Mouse (Mus musculus): ENCODE results near the gene Relt.

Relt gene

DNA sequence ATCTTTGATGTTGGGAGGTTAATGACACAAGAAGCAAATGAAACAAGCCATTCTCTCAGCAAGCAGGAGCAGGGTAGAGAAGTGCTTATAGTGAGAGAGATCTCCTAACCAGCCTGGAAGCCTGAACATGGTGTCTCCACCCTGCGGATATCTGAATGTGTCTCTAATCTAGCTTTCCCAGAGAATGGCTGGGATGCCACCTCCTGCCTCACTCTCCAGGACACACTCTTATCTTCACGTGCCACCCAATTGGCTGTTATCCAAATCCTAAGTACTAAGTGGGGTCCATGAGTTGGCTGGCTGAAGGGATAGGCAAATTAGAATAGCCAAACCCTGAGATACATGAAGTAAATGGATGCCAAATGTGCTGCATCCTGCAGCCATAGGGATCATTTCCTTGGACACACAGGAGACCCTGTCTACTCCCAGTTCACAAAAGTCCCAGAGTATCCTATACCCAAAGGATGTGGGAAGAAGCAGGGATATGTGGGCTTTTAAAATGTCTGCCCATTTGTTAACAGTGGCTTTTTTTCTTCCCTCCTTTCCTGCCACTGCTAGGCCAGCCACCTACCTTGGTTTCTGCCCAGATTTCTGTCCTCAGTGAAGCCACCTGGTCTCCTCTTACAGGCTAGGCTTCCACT, 18.7 kb downstream of the Relt start:
- DNase-seq, result no peak

DNA sequence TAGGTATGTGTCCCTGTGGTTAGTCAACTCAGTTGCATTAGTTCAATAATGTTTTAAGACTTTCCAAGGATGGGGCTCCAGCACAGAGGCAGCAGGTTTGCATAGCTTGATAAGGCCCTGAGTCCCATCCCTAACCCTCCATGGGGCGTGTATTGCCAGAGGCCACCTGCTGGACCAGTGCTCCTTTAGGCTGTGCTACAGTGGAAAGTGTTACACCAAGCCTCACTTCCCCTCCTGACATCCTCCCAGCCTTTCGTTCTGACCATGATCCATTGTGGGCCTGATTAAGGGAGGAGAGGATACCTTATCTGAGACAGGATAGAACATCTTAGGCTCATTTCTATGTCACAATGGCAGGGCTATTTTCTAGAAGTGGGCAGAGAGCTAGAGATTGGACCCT, 19.4 kb downstream of the Relt start:
- no peak for DNase-seq

DNA sequence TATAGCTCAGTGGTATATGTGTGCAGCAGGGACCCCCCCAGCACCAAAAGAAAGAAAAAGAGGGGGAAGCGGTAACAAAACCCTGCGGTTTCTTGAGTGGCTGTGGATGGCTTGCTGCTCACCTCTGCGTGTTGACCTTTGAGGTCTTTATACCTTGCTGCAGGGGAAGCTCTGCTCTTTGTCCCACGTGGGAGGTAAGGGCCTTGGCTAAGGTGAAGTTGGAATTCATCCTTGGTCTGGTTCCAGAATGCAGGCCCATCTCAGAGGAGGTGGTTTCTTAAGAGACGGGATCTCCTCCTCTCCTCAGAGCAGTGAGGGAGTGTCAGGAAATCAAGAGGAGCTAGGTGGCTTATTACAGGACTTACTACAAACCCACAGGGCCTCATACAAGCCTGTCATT, 21.1 kb downstream of the Relt start:
- DNase-seq, result peak; percentile 49

DNA sequence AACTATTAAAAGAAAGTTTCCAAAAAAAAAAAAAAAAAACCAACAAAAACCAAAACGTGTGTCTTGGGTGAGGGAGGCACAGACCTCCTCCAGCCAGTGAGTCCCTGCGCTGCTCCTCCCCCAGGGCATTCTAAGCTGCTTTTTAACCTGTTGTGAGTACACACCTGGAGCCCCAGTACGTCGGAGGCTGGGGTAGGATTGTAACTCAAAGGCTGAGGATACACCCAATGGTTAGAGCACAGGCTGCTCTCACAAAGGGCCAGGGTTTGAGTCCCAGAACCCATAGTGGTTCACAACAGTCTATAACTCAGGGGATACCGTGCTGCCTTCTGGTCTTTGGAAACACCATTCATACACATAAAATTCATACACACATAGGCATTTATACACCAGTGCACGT, 21.6 kb downstream of the Relt start:
- DNase-seq, result no peak

DNA sequence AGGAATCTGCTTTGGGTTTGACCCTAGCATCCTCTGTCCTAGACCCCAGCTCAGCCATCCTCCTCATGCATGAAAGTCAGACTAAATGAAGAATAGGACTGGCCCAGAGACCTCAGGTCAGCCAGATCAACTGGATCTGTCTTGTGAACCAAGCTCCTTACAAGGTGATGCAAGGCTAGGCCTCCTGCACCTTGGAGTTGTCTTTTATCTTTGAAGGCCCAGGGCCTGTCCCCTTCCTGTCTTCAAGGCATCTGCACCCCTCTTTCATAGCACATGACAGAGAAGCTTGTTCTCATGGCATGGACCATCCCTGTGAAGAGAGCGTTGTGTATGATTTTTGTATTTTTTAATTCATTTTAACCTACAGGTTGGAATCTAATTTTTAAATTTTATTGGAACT, 22.3 kb downstream of the Relt start:
- DNase-seq, result no peak

DNA sequence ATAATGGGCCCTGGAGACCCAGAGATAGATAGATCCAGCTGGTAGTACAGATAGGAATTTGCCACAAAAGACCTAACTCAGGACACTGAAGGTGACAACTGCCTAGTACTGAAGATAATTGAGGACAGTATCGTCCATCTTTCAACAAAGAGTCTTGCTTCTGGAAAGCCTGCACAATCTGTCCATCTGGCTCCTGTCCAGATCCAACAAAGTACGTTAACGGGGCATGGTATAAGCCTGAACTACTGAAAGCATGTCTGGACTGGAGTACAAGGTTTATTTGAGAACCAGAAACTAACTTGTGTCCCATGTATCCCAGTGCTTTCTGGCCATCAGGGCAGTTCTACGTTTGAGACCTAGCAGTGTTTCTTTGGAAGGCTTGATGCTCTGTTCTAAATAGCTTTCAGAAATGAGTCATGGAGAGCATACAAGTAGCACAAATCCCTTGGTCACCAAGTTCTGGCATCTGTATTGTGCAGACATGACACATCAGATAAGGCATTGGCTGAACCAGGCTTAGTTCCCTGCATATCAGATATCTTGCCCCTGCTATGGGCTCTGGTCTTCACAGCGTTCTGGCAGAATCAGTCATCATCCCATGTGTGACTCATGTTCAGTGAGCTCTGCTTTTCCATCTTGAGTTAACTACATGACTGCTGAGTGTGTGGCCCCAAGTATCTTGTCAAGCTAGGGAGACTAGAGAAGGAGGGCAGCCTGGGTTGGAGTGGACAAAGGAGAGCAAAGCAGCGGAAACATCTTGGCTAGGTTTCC, 23.4 kb downstream of the Relt start:
- no peak for DNase-seq

DNA sequence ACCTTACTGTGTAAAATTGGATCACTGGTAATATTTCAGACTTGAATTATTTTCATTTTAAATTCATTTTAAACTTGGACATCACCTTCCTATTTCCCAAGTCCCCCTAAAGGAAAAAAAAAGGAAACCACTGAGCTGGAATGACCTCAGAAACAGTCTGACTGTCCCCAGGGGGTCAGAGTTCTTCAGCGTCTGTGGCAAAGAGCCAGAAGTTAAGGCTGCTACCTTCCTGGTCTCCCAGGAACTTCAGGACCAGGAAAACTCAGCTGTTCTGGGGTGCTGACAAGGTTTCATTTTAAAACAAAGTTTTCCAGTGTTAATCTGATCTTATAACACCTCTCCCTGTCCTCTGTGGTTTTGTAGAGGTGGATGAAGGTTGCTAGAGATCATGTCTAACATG, 25.5 kb downstream of the Relt start:
- DNase-seq, result peak; percentile 61

DNA sequence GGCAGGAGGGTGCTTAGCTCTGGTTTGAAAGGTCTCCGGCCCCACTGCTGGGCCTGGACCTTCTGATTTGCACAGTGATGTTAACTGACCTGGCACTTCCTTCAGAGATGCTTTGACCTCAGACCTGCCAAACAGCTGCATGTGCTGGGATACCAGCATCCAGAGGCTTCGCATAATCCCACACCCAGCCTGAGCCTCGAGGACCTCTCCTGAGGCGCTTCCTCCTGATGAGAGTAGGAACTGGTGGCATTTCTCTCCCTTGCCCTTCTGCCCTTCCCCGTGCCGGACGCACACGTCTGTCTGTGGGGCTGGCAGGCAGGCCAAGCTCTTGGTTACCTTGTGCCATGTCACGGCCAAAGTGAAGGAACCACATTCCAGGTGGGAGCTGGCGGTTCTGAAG, 26.6 kb downstream of the Relt start:
- no peak for DNase-seq

DNA sequence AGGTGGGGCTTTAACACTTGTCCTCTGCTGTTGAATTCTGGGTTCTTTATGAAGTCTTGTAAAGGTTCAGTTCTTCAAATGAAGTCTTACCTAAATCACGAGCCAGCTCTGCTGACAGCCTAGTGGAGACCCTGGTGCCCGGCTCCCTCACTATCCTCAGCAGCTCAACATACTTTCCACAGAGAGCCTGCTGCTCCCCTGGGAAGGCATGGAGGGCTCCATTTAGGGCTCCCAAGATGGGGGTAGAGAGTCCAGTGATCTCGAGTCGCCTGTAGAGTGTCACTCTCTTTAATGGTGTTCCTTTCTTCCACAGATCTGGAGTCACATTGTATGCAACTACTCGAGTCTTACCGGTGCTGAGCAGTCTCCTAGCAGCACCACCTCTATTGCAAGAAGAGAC, 27.5 kb downstream of the Relt start:
- no peak for DNase-seq

DNA sequence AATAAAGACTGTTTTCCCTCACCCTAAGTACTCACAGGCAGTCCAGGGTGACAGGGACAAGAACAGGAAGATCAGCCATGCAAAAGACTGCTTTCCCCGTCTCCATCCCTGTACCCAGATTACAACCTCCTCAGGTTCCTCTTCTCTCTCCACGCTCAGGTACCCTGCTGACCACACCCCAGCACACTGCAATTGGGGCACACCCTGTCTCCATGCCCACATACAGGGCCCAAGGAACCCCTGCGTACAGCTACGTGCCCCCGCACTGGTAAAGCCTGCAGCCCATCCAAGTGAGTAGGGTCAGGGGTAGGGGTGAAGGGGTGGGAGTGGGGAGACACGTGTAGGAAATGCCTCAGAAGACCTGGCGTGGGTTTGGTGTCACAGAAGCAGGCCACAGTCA, 28.1 kb downstream of the Relt start:
- no peak for DNase-seq

DNA sequence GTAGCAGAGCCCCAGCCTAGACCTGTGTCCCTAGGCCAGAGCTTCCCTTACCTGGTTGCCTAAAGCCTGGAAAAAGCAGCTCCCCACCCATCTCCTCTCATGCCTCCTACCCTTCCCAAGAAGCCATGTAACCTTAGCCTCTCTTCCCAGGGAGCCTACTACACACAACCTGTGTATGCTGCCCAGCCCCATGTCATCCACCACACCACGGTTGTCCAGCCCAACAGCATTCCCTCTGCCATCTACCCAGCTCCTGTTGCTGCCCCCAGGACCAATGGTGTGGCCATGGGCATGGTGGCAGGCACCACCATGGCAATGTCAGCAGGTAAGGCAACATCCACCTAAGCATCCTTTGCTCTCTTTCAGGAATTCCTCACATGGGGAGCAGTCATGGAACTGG, 29.4 kb downstream of the Relt start:
- no peak for DNase-seq

DNA sequence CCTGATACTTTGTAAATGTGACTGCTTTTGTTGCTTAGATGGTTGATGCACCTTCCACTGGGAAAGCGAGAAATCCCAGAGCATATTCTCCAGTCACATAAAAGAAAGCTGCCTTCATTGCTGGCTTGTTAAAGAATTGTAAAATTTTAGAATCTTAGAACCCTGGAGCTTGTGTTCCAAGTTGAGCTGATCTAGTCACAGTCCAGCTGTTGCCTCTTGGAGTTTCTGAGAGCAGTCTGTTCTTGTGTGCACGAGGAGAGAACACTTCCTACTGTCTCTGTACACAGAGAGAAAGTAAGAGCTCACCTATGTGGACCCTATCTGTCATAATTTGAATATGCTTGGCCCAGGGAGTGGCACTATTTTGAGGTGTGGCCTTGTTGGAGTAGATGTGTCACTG, 34.7 kb downstream of the Relt start:
- no peak for DNase-seq

DNA sequence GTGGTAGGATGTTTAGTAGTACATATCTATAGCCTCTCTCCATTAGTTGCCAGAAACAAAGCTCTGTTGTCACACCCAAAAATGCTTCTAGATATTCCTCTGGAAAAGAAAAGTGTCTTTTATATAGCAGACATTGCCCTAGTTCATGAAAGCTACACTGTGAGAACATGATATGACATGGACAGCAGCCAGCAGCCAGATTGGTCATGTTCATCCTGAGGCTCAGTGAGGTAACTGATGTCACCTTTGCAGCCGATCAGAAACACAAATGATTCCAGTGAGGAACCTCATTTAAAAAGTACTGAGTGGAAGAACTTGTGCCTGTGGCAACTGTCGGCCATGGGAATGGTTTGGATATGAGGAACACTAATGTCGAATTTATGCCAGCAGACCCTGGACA, 38.6 kb downstream of the Relt start:
- DNase-seq, result no peak

DNA sequence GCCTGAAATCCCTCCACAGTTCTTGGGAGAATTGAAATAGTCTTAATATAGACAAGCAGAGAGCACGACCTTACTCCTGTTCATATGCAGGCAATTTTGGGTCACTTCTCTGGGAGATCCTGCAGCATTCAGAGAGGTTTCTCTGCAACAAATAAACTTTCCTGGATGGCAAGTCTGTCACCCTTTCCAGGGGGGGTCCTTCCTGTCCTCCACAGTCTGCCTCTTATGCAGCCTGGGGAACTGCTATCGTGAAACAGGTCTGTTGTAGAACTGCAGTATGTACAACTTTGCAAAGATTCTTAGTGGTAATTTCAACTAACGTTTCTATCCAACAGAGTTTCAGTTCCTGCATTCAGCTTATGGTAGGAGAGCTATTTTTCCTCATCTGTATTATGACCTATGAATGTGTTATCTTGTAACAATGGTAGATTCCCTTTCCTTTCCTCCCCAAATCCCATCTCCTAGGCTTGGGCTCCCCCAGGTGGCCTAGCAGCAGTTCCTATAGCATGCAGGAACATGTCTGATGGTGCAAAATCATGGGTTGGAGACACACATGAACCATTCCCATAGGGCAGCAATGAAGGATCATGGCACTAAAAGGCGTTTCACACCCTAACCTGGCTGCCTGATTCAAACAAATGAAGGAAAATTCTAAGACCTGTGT, 44.7 kb downstream of the Relt start:
- DNase-seq, result peak; percentile 20

DNA sequence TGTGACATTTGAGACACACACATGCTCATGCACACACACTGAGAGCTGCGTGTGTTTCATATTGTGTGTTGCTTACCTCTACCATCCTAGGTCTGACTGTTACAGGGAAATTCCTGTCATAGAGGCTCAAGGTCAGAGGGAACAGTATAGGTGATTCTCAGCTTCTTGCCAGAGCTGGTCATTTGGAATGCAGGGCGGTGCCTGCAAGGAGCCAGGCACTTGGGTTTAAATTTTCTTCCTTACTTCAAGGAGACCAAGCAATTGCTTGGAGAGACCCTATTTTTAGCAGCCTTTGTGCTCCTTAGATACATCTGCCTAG, 45.8 kb downstream of the Relt start:
- no peak for DNase-seq

DNA sequence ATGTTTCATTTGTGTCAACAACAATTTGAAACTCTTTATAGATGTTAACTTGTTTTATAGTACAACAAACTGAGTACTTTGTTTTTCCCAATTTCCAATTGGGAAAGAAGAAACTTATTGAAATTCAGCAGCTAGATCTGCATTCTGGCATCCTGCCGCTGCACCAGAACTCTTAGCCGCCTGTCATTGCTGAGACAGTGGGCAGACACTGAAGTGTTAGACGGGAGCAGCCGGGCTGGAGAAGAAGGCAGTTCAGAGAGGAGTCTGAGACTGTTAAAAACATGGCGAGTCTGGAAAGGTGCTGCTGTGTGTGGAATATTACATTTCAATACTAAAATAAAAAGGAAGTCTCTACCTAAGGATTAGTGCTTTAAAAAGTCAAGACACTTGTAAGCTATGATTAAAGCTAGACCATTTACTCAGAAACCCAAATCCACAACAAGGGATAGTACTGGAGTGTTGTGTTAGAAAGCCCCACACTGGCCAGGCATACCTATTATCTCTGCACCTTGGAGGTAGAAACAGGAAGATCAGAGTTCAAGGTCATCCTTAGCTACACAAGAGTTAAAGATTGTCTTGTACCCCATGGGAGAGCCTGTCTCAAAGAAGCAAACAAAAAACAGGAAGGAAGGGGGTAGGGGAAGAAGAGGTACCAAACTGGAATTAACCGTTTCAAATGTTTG, 46.3 kb downstream of the Relt start:
- no peak for DNase-seq

DNA sequence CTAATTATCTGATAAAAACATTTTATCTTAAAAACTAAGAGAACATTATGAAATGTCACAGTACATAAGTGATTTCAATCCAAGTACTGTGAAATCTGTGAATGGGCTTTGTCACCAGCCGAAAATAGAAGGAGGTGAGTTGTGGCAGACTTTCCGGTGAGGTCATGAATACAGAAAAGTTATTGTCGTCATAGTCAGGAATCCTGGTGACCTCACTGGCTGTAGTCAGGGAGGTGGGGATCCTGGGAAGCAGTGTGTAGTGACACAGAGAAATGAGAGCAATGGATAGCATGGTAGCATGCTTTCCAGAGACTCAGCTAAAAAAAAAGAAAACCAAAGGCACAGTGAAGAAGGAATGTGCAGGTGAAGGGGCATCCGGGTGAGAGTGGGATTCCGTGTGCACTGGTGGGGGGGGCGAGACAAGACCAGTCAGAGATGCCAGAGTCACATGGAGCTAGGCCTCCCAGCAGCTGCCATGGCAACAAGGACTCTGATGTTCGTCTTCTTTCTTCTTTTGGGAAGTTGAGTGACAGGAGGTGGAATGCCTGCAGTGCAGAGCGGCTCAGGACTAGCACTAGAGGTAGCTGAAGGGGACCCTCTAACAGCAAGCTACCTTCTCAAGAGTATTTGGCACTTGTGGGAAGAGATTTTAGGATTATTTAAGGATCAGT, 47.2 kb downstream of the Relt start:
- no peak for DNase-seq

DNA sequence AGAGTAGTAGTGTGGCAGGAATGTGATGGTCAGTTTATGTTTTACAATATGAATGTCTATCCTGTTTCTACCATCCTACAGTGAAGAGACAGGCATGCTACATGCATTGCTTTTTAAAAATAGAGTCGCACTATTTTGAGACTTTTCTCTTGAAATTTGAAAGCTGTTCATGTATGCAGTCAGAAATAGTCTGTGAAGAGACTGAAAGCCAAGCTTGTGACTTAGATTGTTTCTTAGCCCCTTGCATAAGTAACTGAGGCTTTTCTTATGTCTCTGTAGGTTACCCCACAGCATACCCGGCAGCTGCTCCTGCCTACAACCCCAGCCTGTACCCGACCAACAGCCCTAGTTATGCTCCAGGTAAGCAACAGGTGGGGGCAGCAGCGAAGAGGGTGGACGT, 50.6 kb downstream of the Relt start:
- DNase-seq, result no peak

DNA sequence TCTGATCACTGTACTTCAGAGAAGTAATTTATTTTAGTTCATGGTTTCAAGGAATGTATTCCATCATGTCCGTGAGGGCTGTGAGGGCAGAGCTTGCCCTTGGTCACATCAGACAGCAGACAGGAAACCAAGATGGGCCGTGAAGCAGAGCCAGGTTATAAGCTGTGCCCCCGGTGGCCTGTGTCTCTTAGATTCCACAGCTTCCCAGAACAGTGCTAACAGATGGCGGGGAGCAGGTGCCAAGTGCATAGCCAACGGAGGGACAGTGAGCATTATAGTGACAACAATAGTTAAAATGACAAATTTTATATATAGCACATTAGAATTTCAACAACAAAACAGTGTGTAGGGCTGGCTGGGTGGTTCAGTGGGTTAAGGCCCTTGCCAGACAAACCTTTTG, 51.3 kb downstream of the Relt start:
- no peak for DNase-seq

DNA sequence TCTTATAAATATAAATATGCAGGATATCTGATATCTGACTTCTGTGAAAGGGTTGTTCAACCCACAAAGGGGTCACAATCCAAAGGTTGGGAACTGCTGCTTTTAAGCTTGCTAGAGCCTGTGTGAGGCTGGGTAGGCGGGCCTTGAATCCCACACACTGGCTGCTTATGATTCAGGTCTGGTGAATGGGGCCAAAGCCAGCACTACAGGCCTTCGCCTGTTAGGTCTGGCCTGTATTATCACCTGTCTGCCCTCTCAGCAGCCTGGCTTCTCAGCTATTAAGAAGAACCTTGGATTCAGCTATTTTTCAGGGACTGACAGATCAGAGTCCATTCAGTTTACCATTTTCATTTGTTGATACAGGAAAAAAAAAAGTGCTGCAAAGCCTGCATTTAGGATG, 57.9 kb downstream of the Relt start:
- DNase-seq, result peak; percentile 43

DNA sequence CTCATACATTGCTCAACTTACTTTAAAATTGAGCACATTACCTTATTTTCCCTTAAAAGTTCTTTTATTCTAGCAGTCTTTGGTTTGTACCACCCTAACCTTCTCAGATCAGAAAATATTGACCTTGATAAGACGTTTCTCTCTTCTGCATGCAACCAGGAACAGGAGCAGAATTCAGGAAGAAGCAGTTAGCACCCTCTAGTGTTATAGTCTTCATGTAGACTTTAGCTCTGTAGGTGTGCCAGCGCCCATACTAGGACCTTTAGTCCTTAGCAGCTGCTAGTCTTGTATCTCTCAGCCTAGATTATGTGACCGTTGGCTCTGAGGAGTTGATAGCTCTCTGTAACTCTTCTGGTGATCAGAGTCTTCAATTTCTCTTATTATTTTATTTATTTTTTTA, 64.4 kb downstream of the Relt start:
- peak; percentile 50 for DNase-seq
